Mouse (Mus musculus): Measurements from ENCODE around the gene Atrn.

Atrn gene

DNA sequence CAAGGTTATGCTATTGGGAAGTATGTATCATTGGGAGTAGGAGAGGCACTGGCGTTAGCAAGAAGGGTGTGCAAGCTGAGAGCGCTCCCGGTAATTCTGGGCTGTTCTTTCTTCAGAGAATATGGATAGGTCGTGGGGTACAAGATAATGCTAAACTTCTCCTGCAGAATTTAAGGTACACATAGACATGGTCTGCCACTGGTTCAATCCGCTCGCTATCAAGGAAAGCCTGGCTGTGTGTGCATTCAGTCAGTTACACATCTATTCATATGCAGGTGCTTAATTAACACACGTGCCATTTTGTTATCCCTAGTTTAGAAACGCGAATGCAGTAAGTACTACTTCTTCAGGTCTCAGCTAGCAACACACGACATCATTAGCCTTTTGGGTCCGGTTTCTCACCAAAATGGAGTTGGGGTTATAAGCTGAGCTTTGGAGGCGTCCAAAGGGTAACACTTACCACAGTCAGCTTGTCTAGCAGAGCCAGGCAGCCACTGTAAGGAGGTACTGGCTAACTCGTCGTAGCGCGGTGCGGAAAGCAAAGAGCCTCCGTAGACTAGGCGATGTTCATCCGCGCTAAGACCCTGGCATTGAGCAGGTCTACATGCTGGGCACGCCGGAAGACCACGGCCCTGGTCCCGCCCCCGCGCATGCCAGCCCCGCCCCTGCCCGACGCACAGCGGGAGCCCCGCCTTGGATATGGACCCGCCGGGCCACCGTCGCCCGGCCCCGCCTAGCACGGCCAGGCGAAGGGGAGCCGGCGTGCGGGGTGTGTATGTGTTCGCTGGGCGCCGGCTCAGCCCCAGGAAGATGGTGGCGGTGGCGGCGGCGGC lies at the start of gene Atrn, which contains the start of gene 4930402H24Rik:
Atrn (plus strand) TSS at position 745 of the 833 bp plus-strand sequence.
4930402H24Rik (minus strand) TSS at position 656 of the 833 bp plus-strand sequence.
- DNase-seq = peak; percentile 88

DNA sequence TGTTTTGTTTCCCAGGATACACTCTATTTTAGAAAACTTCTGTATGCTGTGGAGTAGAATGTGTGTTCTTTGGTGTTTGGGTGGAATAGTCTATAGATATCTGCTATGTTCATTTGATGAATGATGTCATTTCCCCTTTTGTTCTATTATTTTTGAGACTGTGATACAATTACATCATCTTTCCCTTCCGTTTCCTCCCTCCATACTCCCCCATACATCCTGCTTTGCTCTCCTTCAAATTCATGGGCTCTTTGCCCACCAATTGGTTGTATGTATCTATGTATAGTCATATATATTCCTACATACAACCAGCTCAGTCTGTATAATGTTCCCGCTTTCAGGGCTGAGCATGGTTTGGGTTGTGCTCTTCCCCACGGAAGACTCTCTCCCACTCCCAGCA lies 44.2 kb upstream of the Atrn start:
- DNase-seq = no peak

DNA sequence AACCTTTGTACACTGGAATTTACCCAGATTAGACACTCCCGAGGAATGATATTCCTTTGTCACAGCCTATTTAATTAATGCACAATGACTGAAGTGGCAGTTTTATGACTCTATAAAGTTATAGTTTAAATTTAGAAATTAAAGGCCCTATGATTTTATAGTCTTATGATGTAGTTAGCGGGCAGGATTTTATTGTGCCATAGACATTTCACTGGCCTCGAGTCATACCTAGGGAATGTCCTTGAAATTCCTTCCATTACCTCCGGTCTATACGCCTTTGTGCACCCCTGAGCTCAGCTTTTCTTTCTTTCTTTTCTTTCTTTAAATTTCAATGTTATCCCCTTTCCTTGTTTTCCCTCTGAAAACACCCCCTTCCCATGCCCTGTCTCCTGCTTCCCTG lies 35.4 kb upstream of the Atrn start:
- DNase-seq = no peak

DNA sequence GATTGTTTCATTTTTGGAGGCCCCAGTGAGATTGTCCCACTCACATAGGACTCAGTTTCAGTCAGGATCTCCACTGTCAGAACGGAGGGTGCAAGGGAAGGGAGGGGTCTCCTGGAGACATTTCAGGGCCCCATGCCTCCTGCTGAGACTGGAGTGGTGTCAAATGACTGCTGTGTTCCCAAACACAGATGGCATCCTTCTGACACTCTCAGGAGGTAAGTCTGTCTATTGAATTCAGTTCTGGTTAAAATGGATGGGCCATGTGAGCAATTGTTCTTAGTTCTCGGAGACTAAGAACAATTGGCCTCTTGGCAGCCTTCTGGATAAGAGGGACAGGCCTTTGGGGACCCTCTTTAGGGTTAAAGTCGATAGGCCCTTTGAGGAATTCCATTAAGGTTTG lies 28.9 kb upstream of the Atrn start:
- no peak for DNase-seq

DNA sequence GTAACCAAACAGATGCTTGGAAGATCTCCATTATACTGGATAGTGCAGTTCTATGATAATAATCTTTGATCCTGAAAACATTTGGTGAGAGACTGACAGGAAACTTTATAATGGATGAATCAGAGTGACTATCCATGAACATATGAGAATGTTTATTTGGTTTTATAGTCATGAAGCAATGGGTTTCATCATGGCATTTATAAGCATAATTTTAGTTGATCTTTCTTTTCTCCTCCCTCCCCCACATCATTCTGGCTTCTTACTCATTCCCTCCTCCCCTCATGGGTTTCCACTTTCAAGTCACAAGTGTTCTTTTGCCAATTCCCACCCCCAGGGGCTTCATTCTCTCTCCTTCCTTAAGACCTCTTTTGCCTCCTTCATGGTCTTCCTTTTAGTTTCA lies 19.3 kb upstream of the Atrn start:
- DNase-seq = no peak

DNA sequence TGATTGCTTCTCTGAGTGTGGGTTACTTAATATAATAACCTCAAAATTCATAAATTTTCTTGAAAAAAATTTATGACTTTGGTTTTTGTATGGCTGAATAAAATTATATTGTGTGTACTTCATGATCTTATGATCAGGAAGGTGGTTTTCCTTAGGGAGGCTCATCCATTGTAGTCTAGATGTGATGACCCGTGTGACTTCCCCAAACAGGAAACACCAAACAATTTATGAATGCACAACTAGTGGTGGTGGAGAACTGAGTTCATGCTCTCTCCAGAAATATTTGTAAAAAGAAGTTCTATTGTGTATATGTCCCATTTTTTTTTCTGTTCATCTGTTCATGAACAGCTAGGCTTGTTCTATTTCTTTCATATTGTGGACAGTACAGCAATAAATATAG lies 18.8 kb upstream of the Atrn start:
- no peak for DNase-seq

DNA sequence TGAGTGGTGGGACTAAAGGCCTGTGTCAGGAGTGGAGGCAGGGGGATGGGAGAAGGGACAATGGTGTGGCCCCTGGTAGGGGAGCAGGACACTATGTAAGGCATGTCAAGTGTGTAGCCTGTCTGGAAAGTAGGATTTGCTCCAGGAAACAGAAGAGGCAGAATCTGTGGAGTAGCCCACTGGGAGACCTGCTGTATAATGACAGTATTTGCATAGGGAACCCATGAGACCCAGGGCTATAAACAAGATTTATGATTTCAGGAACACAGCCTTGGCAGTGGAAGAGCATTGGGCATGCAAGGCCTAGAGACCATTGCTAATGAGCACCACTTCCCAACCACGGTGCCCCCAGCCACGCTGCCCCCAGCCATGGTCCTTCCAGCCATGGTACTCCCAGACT lies 9.4 kb upstream of the Atrn start:
- DNase-seq = no peak

DNA sequence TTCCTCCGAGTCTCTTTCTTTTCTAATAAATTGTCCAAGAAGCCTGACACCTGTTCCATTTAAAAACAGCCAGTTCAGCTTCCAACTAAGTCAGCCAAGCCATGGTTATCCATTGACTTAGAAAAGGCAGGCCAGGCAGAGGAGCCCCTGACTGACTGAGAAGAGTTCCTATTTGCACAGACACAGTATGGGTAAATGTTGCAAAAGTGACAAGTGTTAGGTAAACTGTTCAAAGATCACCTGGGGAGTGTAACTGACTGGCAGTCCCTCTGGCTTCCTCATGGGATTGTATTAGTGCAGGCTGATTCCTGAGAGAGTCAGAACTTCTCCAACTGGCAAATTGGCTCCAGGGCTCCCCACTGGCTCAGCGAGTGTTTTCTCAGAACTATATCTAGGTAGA lies 8.4 kb upstream of the Atrn start:
- no peak for DNase-seq

DNA sequence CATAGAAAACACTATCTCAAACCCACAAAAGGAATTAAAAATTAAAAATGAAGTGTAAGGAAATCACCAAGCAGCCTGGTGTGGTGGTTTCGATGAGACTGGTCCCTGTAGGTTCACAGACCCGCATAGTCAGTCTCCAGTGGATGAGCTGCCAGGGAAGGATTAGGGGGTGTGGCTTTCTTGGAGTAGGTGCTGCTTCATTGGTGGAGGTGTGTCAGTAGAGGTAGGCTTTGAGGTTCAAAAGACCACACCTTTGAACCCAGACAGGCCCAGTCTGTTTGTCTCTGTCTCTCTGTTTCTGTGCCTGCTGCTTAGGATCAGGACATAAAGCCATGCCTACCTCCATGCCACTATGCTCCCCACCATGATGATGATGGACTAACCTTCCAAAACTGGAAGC lies 7.5 kb upstream of the Atrn start:
- no peak for DNase-seq

DNA sequence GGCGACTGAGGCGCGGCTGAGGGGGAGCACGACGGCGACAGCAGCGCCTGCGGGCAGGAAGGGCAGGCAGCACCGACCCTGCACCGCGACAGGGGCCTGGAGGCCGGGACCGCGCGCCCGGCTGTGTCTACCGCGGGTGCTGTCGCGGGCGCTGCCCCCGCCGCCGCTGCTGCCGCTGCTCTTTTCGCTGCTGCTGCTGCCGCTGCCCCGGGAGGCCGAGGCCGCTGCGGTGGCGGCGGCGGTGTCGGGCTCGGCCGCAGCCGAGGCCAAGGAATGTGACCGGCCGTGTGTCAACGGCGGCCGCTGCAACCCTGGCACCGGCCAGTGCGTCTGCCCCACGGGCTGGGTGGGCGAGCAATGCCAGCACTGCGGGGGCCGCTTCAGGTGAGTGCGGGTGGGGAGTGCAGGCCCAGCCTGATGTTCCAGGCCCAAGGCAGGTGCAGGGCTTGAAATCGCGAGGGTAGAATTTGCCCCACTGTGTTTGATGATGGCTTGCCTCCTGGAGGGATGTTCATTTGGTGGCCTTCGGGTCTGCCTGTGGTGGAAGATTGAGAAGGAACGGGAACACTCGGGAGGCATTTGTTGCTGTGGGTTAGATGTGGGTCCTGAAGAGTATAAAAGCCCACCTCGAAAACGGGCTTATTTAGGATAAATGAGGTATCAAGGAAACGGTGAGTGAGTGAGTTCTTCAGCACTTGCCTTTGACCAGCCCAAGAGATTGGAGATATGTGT lies 455 bp downstream of the Atrn start:
- DNase-seq = peak; percentile 40

DNA sequence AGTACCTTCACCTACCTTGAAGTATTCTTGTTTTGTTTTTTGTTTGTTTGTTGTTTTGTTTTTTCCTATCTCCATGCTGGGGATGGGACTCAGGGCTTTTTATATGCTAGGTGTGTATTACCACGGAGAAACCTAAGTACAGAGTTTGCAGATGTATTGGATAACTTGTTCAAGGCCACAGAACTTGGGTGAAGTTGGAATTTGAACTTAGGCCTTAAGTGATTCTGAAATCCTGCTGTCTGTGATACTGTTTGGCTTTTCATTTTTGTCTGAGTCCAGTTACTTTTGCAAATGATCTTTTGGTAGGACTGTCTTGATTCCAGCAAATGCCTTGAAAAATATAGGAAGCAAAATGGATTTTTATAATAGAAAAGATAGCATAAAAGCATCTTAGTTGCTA lies 5.4 kb downstream of the Atrn start:
- no peak for DNase-seq

DNA sequence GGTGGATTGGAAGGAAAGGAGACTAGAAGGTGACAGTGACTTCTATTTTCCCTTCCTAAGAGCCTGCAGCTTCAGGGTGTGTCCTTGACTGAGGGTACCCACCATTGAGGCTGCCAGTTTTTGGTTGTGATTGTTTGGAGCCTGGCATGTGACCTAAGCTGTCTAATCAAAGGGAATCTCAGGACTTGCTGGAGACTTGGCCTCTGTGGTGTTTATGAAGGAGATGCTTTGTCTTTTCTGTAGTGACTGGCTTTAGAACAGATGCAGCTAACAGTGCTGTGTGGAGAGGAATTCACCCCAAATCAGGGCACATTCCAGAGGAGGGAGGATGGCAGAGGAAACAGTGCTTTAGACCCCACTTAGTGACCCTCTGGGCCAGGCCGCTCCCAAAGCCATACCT lies 8.6 kb downstream of the Atrn start:
- no peak for DNase-seq

DNA sequence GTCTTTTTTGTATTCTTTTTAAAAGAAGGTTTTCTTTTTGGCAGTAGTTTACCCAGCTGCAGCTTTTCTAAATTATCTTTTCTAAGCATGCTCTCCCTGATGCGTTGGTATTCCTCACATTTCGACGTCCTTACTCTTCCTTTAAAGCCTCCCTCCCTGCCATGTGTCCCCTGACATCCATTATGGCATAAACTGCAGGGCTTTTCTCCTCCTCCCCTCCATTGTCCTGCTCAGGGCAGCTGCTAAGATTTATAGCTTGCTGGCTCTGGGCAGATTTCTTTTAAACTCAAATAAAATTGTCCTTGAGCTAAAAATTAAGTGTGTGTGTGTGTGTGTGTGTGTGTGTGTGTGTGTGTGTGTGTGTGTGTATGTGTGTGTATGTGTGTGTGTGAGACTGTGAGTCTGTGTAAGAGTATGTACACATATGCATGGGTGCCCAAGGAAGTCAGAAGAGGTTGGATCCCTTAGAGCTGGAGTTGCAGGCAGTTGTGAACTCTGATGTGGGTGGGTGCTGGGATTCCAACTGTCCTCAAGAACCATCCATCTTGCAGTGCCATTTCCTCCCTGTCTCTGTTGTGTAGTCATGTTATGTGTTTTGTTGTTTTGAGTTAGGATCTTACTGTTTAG lies 10.3 kb downstream of the Atrn start:
- no peak for DNase-seq

DNA sequence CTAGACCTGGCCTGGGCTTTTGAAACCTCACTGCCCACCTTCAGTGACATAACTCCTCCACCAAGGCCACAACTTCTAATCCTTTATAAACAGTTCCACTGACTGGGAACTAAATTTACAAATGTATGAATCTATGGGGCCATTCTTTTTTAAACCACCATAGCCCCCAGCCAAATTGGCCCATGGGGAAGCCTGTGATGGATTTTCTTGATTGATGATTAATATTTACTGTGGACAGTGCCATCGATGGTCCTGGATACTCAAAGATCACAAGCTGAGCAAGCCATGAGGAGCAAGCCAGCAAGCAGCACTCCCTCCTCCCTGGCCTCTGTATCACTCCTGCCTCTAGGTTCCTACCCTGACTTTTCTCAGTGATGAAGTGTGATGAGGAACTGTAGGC lies 11.4 kb downstream of the Atrn start:
- no peak for DNase-seq

DNA sequence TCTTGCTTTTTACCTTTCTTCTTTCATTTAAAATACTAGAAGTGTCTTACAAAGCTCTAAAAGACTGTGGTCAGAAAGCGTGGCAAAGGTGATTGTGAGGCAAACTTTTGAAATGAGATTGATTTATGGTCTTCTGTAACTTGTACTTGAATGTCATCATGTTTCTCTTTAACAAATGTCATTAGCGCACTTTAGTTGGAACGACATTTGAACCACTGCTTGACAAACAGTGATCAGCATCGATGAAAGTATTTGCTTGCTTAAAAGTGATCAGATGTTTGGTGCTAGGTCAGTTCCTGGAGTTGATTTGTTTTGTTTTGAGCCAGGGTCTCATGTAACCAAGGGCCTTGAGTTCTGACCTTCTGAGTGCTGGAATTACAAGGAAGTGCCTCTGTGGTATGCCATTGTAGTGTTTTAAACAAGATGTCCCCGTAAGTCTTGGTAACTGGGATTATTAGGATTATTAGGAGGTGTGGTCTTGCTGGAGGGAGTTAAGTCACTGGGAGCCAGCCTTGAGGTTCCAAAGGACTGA lies 12.8 kb downstream of the Atrn start:
- DNase-seq = no peak

DNA sequence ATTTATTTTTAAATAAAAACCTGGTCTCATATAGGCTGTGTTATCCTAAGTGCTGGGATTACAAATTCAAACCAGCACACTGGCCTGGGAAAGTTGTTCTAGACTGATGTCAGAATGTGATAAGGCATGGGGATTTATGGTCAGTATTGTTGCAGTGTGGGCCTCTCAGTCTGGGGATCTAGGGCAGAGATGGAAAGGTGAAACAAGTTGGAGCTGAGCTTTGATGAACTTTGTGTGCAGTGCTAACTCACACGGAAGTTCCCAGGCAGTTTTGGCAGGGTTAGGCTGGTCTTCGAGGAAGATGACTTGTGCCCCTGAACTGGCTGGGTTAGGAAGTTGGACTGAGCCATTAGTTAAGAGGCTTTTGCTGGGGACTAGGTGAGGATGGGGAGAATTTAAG lies 18.7 kb downstream of the Atrn start:
- no peak for DNase-seq

DNA sequence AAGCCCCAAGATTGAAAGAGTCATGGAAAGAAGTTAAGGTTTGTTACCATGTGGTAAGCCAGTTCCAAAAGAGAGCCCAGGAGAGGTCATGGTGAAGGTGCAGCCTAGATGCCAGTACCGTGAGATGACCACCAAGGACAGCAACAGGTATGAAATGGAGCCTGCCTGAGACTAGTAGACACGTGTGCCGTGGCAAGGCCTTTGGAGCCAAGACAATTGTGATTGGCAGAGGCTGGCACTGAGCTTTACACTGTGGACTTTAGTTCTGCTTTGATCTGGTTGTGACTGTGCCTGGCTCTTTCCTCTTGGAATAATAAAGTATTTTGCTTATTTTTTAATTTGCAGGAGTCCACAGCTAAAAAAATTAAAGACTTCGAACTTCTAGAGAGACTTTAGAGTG lies 21.7 kb downstream of the Atrn start:
- no peak for DNase-seq

DNA sequence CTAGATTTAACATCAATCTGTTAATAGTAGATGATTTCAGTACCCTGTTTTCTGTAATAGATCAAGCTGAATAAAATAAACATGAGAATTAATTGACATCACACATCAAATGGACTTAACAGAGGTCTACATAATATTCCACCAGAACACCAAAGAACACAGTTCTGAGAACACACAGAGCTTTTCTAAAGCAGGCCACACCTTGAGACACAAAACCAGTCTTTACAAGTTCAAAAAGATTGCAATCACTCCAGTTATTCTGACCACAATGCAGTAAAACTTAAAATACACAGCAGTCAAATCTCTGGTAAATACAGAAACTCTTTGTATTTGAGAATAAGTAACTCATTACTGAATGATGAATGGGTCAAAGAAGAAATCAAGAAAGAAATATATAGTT lies 22.2 kb downstream of the Atrn start:
- no peak for DNase-seq

DNA sequence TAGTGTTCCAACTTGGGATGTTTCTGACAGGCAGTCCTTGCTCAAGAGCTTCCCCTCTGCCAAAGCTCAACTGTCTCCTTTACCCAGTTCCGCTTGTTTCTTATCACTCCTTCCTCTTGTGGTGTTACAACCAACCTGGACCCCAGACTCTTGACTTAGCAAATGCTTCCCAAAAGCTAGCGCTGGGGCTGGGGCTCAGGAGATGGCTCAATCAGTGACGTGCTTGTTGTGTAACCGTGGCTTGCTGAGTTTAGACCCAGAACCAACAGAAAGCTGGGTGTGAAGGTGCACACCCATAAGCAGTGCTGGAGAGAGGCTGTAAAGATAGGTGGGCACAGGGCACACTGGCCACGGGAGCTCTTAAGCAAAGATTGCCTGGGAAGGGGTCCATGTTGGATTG lies 23.7 kb downstream of the Atrn start:
- DNase-seq = no peak

DNA sequence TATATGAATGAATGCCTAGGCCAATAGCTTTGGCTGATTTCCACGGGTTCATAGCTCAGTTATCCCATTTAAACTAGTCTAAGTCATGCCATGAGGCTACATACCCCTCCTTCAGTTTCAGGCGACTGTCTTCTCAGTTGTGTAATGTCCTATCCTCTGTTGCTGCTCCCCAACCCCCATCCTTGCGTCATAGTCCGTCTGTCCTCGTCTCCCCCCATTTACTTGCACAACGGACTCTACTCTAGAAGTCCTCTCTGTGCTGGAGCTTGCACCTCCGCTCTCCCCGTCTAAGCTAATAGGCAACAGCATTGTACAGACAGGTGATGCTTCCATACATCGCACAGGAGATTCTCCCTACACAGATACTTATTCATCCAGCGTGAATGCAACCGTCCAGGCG lies 26.6 kb downstream of the Atrn start:
- no peak for DNase-seq

DNA sequence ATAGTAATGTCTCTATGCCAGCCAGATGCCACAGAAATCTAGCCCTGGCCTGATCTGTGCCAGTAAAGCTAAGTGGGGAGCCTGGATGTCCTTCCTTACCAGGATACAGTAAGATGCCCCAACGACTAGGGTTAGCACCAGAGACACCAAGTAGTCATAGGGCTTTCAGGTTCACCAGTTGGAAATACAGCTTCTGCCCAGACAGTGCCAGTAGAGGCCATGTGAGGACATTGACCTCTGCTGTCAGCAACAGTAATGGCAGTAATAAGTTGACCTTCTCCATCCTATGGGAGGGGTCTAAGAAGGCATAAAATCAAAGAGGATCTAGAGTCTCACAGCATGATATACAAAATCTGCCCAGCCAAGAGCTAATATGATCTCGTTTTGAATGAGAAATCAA lies 43.5 kb downstream of the Atrn start:
- DNase-seq = no peak

DNA sequence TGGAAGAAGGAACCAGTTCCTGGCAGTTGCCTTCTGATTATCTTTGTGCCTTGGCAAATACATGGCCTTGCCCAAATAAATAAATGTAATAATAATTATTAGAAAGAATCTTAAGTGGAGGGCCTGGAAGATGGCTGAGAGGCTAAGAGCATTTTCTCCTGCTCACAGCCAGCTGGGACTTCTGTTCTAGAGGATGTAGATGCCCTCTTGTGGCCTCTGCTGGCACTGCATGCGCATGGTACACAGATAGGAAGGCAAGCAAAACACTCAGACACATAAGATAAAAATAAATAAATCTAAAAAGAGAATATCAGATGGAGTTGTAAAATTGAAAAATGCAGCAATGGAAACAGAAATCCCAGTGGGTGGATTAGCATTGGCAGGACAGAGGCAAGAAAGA lies 44.3 kb downstream of the Atrn start:
- DNase-seq = peak; percentile 80

DNA sequence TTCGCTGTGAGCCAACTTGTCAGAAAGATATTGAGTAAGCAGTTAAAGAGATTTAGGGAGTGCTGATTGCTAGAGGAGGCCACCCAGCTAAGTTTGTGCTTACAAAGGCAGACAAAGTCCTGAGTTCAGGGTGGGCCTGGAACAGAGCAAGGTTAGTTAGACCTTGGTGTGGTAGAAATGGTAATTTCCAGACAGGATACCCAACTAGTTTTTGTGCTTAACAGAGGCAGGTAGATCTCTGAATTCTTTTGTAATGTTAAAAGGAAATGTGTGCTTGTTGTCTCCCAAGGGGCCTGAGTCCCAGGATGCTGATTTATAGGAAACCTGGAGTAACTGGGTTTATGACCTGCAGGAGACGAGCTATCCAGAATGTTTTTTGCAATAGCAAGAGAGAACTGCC lies 52.6 kb downstream of the Atrn start:
- no peak for DNase-seq

DNA sequence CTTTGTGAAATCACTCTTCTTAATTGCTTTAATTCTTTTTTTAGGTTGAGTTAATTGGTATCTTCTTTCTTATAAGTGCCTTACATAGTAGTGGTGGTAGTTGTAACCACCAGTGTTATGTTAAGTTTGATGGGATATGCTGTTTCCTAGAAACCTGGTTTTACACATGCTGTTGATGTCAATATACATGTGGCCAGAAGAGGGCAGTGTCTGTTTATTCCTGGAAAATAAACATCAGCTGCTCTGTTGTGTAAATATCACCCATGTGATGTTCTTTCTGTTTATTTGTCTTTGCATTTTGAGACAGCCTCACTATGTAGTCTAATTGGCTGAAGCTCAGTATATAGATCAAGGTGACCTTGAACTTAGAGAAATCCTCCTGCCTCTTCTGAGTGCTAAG lies 55.6 kb downstream of the Atrn start:
- no peak for DNase-seq

Measured in cerebellum, adult 11 months (tissue).